Mouse (Mus musculus) left cerebral cortex, postnatal 4 days (tissue): ENCODE data around the gene Hsp90ab1. TPM values are rescaled to one million over a fixed set of nuclear protein-coding genes. Genes with fewer than 3 reads are reported as not detected.

Source experiments
- DNase-seq: peaks from one replicate; pipeline ENCODE4 v3.0.0-alpha.2; 2022
- intact Hi-C: fragments of 180-260 bp; cut with DNase I; formaldehyde crosslinking; loops from one replicate; pipeline ENCODE4 v1.15.1; 2025
- total RNA-seq, 2 experiments: library from RNA; stranded (reverse); gene quantifications; 2 replicates each; pipeline ENCODE4 v1.2.3; 2021

The Hsp90ab1 gene
- total RNA-seq, 2 experiments from 2014 or later, result 1,680 to 1,682 TPM

- intact Hi-C loops, result loop anchor here (5.0 kb wide), 2 partner anchors 46 to 61 kb away; no protein-coding TSS in a partner anchor
- peak; percentile 78 for DNase-seq
These were observed 8.5 kb upstream of the Hsp90ab1 start for GRCm38 (mm10) chr17:45581567-45581983.

GRCm38 (mm10) chr17:45580958-45581477 lies 7.9 kb upstream of the Hsp90ab1 start:
- DNase-seq, result no peak
- intact Hi-C loops, result loop anchor here (5.0 kb wide), 2 partner anchors 46 to 61 kb away; no protein-coding TSS in a partner anchor

DNA sequence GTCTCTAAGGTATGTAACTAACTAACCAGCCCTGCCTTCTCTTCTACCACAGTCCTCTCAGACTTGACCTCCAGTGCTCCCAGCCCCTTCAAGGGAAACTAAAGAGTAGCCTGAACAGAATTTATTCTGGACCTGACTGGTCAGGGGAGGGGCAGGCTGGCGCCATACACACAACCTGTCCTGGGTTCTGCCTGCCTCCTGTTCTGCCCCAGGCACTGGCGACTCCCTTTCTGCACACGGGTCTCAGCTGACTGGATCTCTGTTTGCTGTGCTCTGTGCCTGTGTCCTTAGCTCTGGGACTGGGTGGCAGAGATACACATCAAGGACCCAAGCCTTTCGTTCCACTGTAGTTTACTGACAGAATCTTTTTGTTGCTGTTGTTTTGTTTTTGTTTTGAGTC lies 6.5 kb upstream of the Hsp90ab1 start:
- no peak for DNase-seq
- intact Hi-C loops, result no loop called here

- DNase-seq, result no peak
- intact Hi-C loops, result no loop called here
These were observed 5.8 kb upstream of the Hsp90ab1 start for GRCm38 (mm10) chr17:45578843-45579242.

DNA sequence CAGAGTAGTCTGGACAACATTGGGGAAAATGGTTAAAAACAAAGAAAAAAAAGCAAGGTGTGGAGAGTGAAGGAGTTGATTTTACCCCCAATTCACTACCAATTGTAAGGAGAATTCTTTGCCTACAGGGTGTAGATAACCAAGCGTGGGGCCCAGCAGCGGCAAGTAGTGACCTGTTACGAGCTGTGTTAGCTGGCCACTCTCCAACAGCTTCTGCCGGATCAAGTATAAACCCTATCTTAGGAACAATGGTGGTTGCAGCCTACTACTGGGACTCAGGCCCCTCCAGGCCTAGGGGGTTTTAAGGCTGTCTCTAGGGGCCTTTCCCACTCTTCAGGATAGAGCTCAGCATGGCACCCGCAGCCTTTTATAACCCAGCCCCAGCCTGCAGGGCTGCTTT lies 5.2 kb upstream of the Hsp90ab1 start:
- intact Hi-C loops, result no loop called here
- no peak for DNase-seq

DNA sequence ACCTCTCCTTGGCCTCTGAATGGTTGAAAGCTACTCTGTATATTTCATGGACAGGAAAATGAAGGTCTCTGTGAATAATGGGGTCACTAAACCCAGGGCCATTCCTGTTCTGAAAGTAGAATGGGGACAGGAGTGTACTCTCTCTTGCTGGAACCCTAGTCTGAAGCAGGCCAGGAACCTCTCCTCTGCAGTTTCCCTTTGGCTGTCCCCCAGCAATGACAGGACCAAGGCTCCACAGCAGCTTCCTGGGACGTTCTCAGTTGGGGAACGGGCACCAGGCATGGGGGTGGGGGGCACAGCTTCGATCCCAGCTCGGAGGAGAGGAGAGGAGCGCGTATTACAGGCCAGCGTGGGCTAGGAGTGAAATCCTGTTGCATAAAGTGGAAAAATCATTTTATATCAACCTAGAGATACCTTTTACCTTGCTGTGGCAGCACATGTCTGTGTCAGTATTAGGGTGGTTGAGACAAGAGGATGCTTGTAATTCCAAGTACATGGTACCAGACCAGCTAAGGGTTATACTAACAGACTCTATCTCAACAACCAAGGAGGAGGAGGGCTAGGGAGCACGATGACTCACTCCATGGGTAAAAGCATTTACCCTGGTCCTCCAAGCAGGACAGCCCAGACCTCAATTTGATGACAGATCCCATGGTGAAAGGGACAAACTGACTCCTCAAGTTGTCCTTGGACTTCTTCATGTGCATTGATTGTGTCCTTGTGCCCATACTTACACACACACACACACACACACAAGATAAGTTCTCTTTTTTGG lies 2.2 kb upstream of the Hsp90ab1 start:
- no peak for DNase-seq
- intact Hi-C loops, result no loop called here

- intact Hi-C loops, result no loop called here
- DNase-seq, result peak; percentile 73
These were observed 1.2 kb upstream of the Hsp90ab1 start for GRCm38 (mm10) chr17:45574129-45574761.

GRCm38 (mm10) chr17:45573780-45574123 lies 681 bp upstream of the Hsp90ab1 start:
- intact Hi-C loops, result no loop called here
- peak; percentile 97 for DNase-seq

DNA sequence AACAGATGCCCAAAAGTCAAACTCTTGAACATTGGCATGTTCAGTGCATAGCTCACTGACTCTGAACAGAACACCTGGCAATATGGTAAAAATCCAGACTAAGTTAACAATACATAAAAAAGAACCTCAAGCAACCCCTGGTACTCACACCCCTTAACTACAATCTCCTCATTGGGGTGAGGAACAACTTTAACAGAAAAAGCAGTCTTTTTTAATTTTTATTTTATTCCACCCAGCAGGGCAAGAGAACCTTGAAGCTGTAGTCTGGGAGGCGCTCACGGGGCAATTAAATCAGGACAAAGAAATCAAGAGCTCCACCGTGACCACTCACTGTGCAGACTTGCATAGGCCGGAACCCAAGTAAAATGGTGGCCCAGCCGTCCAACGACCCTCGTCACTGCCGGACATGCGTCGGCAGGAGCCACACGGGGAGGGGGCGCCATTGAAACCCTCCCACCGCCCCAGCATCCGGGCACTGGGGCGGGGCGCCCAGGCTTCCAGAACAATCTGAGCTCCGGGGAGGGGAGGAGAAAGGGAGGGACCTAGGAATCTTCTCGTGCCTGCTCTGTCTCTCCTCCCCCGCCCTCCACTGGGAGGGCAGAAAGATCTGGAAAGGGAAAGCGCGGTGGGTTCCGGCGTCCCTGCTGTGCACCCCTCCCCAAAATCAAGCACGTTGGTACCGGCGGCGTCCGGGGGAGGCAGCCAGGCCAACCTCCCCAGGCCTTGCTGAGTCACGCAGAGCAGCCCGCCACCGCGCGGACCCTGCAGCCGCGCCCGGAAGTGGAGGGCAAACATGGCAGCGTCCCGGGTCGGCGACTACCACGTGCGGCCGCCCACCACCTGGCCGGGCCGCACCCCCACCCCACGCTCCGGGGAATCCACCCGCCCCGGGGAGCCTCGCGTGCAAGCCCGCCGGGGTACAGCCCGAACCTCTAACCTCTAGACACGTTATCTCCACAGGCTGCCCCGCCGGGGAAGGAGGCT lies 676 bp downstream of the Hsp90ab1 start:
- intact Hi-C loops, result no loop called here
- peak; percentile 89 for DNase-seq

DNA sequence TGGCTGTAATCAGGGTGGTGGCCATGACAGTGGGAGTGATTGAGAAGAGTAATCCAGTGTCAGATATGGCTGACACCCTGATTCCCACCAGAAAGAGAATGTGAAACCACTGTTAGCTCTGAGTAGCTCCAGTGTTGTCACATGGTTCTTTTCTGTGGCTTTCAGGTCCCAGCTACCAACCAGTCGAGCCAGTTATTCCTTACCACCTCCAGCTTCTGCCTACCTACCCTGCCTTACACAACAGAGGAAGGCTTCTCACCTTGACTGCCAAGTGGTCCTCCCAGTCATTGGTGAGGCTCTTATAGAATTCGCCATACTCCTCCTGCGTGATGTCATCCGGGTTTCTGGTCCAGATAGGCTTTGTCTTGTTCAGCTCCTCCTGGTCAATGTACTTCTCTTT lies 3.1 kb downstream of the Hsp90ab1 start:
- DNase-seq, result no peak
- intact Hi-C loops, result no loop called here

DNA sequence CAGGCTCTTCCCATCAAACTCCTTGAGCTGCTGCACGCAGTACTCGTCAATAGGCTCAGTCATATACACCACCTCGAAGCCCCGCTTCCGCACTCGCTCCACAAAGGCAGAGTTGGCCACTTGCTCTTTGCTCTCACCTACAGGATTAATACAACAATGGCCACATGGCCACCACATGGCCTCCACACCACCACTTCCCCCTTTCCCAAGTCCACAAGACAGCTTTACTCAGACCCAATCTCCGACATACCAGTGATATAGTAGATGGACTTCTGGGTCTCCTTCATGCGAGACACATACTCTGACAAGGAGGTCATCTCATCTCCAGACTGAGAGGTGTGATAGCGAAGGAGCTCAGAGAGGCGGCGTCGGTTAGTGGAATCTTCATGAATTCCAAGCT lies 4.1 kb downstream of the Hsp90ab1 start:
- DNase-seq, result no peak
- intact Hi-C loops, result no loop called here

- intact Hi-C loops, result no loop called here
- no peak for DNase-seq
These were observed 5.9 kb downstream of the Hsp90ab1 start for GRCm38 (mm10) chr17:45567162-45567601.

GRCm38 (mm10) chr17:45566360-45567161 lies 6.5 kb downstream of the Hsp90ab1 start:
- intact Hi-C loops, result no loop called here
- DNase-seq, result no peak

DNA sequence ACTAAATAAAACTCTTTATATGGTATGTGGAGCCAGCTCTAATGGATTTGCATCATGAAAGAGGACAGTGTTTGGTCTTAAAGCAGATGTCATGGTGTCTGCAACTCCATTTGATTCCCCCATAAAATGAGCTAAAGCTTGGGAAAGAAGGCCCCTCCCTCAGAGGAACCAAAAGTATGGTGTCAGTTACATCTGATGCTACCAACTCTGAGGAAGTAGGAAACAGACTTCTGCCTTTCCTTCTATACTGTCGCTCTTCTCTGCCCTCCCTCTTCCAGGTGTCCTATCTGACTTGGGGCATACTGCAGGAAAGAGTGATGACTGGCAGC lies 7.1 kb downstream of the Hsp90ab1 start:
- intact Hi-C loops, result no loop called here
- no peak for DNase-seq

GRCm38 (mm10) chr17:45565103-45565502 lies 8.0 kb downstream of the Hsp90ab1 start:
- DNase-seq, result no peak
- intact Hi-C loops, result no loop called here

DNA sequence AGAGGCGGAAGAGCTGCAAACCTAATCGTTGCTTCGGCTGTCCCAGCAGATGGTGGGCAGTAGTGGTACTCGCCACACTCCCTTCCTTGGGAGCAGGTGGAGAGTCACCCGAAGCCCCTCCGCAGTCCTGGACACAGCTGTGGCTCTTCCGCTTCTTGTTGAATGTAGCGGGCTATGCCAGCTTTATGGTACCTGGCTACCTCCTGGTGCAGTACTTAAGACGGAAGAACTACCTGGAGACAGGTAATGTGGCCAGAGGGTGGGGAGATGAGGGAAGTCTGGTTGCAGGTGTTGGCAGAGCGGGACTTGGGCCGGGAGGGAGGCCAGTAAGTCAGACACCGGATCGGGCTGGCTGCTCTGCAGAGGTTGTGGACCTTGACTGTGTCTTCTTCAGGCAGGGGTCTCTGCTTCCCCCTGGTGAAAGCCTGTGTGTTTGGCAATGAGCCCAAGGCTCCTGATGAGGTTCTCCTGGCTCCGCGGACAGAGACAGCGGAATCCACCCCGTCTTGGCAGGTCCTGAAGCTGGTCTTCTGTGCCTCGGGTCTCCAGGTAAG lies 8.5 kb downstream of the Hsp90ab1 start:
- intact Hi-C loops, result no loop called here
- DNase-seq, result peak; percentile 56

DNA sequence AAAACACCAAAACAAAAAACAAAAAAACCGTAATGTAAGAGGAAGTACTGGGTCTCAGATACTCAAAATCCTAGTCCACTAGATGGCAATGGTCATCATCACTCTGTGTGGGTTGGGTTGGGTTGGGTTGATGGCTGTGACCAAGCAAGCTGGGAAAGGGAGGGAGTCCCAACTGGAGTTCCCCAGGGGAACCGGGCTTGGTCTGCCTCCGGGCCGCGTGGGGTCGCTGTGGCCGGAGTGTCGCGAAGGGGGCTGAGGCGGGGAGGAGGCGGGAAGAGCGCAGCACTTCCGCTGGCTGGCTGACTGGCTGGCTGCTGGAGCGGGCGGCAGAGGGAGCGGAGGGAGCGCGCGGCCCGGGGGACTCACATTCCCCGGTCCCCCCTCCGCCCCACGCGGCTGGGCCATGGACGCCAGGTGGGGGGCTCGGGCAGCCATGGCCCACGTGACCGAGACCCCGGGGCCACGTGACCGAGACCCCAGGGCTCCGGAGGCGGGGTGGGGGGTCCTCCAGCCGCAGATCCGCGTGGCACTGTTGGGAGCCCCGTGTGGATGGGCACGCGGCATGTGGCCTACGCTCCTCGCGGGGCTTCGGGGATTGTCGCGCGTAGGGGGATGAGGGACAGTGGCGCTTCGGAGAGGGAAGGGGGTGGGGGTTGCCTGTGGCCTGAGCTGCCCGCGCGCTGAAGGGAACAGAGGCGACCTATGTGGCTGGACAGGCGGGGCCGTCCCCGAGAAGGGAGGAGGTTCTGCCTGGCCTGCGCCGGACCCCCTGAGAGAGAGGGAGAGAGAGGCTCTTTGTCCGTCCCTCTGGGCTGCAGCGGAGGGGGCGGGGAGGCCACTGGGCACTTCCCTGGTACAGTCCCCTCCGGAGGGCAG lies 9.2 kb downstream of the Hsp90ab1 start, which contains the start of gene Slc35b2:
Slc35b2 (plus strand) TSS at position 220 of the 876 bp plus-strand sequence.
- DNase-seq, result peak; percentile 96
- intact Hi-C loops, result no loop called here

DNA sequence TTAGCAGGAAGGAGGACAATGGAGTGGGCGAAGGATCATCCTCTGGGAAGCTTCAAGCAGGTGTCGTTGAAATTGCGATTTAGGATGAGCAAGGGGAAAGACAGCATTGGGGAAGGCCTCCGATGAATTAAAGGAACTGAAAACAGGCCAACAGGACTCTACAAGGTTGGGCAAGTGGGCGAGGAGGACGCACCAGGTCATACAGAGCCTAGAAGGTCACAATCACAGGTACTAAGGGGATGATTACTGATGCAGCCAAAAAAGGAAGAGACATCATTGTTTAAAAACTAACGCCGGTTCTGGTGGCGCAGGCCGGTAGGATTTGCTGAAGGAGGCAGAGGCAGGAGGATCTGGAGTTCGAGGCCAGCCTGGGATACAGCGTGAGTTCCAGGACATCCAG lies 9.9 kb downstream of the Hsp90ab1 start:
- intact Hi-C loops, result no loop called here
- no peak for DNase-seq
